Mouse (Mus musculus): ENCODE measurements around the gene Efna2. TPM values are rescaled to one million over a fixed set of nuclear protein-coding genes. Genes with fewer than 3 reads are reported as not detected.
A peak's percentile ranks its signal among the peaks of the same experiment; 100 is the strongest.

The Efna2 gene
- polyA plus RNA-seq, 1 experiment from 2014 or later: 24.8 TPM

DNA sequence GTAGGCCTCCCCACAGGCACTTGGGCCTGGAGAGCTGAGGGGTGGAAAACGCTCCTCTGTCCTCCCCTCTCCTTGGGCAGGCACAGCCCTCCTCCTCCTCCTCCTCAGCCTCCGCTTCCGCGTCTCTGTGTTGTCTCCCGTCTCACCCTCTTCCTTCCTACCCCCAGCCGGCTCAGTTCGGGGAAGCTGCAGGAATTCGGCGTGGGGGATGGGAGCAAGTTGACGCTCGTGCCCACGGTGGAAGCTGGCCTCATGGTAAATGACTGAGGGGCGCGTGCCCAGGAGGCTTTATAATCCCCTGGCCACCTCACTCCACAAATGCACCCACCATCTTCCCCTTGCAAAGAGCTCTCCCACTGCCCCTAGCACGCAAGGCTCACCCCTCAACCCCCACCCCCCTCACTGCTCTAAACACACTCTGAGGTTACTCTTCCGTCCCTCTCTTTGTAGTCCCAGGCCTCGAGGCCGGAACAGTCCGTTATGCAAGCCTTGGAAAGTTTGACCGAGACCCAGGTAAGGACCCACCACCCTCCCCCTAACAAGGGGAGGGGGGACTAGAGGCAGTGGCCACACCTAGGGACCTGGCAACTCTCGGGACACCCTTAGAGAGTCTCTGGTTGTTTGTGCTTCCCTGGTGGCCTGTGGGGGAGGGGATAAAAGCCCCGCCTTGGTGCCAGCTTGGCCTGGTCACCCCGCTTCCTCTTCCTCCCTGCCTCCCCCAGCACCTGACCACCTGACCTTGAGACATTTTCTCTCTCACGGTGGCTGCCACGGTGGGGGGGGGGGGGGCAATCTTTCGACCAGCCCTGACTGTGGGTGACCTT lies 27.9 kb upstream of the Efna2 start:
- Histone ChIP-seq H3K27me3 (ENCODE audit: control insufficient read depth, insufficient read depth, low read length) (no peaks in the 10 kb centered on the region), H3K4me2 (replicated peaks; ENCODE audit: low read depth, low read length) (peak overlapping the region; percentile 93), H3K9me3 (ENCODE audit: control insufficient read depth, low read length) (no peaks in the 10 kb centered on the region), H3K4me1 (replicated peaks; ENCODE audit: control insufficient read depth, insufficient read depth, low read length) (peaks cover 37% of the 10 kb centered on the region), H3K9ac (ENCODE audit: low read depth, low read length) (peak overlapping the region; percentile 100), H3K36me3 (ENCODE audit: control insufficient read depth, insufficient read depth, low read length) (peaks cover 41% of the 10 kb centered on the region), H3K27ac (ENCODE audit: low read depth, low read length) (peak overlapping the region; percentile 100), H3K4me3 (ENCODE audit: low read depth, low read length) (peak overlapping the region; percentile 100)
- DNase-seq (ENCODE audit: low spot score) (peak; percentile 70), ATAC-seq (ENCODE audit: low FRiP score) (no peak)
- under 1% methylated on average over 26 of the region's 26 CpGs for WGBS

DNA sequence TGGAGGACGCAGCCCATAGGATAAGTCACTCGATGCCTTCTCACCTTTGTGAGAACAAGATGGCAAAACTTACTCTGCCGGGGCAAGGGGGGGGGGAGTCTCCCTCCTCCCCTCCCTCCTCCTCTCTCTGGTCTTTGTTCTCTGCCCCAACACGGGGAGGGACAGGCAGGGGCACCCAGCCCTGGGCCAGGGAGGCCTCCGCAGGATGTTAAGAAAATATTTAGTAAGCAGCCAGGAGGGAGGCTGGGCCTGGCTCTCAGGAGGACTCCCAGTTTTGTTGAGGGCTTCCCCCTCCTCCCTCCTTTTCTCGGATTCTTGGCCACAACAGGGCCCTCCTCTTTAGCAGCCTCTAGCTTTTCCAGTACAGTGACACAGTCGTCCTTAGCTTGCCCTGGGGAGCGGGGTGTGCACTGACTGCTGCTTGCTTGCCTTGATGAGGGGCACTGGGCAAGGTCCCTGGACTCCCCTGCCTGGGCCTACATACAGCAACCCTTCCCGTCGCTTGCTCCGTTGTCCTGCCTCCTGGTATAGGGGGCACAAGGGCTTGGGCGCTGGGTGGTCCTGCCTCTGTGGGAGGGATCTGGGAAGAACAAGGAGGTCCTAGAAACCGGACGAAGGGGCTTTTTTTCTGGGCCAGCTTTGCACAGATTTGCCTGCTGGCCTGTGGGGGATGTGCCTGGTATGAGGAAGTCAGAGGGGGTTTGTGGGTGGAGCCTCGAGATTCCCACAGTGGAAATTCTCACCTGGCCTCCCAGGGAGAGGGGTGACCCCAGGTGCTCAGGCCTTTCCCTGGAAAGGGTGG lies 27.0 kb upstream of the Efna2 start:
- peaks cover 44% of the 10 kb centered on the region for H3K4me1 ChIP-seq (replicated peaks; ENCODE audit: control insufficient read depth, insufficient read depth, low read length)
- 7% methylated on average over 15 of the region's 15 CpGs for WGBS
- ATAC-seq (ENCODE audit: low FRiP score) (no peak), DNase-seq (ENCODE audit: low spot score) (peak; percentile 54)
- peak overlapping the region; percentile 100 for H3K4me3 ChIP-seq (ENCODE audit: low read depth, low read length)
- H3K9me3 ChIP-seq (ENCODE audit: control insufficient read depth, low read length): no peaks in the 10 kb centered on the region
- H3K4me2 ChIP-seq (replicated peaks; ENCODE audit: low read depth, low read length): peak overlapping the region; percentile 93
- H3K9ac ChIP-seq (ENCODE audit: low read depth, low read length): peak overlapping the region; percentile 100
- H3K27me3 ChIP-seq (ENCODE audit: control insufficient read depth, insufficient read depth, low read length): no peaks in the 10 kb centered on the region
- H3K27ac ChIP-seq (ENCODE audit: low read depth, low read length): peak overlapping the region; percentile 100
- H3K36me3 ChIP-seq (ENCODE audit: control insufficient read depth, insufficient read depth, low read length): peaks cover 45% of the 10 kb centered on the region

DNA sequence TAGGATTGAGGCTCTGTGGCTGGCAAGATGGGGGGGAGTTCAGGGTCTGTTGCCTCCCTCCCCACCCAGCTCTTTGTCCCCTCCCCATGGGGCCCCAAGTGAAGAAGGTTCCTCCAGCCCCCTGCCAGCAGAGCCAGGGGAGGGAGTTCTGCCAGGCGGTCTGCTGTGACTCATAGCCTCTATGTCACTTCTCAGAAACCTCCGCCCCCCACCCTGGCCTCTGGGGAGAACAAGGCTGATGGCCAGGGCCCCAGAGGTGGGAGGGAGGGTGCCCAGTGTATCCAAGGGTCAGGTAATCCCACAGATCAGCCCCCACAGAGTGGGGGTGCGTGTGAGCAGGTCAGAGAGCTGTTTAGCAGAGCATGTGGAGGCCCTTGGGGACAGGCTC lies 26.4 kb upstream of the Efna2 start:
- Histone ChIP-seq H3K36me3 (ENCODE audit: control insufficient read depth, insufficient read depth, low read length) (peaks cover 48% of the 10 kb centered on the region), H3K27me3 (ENCODE audit: control insufficient read depth, insufficient read depth, low read length) (no peaks in the 10 kb centered on the region), H3K4me1 (replicated peaks; ENCODE audit: control insufficient read depth, insufficient read depth, low read length) (peaks cover 46% of the 10 kb centered on the region), H3K4me2 (replicated peaks; ENCODE audit: low read depth, low read length) (peak overlapping the region; percentile 93), H3K9ac (ENCODE audit: low read depth, low read length) (peak overlapping the region; percentile 100), H3K9me3 (ENCODE audit: control insufficient read depth, low read length) (no peaks in the 10 kb centered on the region), H3K27ac (ENCODE audit: low read depth, low read length) (peak overlapping the region; percentile 100), H3K4me3 (ENCODE audit: low read depth, low read length) (peak overlapping the region; percentile 100)
- no peak for ATAC-seq (ENCODE audit: low FRiP score)
- 46% methylated on average over 3 of the region's 3 CpGs for WGBS
- DNase-seq (ENCODE audit: low spot score): no peak

DNA sequence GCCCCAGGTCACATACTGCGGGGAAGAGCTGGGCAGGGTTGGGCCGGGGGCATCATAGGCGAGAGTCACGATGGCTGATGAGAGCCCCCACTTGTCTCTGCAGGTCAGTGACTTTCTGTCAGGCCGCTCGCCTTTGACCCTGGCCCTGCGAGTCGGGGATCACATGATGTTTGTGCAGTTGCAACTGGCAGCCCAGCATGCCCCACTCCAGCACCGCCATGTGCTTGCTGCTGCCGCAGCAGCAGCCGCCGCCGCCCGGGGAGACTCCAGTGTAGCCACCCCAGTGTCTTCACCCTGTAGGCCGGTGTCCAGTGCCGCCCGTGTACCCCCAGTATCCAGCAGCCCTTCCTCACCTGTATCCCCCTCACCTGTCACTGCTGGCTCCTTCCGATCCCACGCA lies 25.6 kb upstream of the Efna2 start:
- WGBS: 82% methylated on average over 19 of the region's 19 CpGs
- H3K4me3 ChIP-seq (ENCODE audit: low read depth, low read length): peak overlapping the region; percentile 100
- H3K27ac ChIP-seq (ENCODE audit: low read depth, low read length): peak overlapping the region; percentile 100; the same call in 1 of the 2 replicates
- H3K4me1 ChIP-seq (replicated peaks; ENCODE audit: control insufficient read depth, insufficient read depth, low read length): peaks cover 48% of the 10 kb centered on the region
- DNase-seq (ENCODE audit: low spot score) (no peak), ATAC-seq (ENCODE audit: low FRiP score) (no peak)
- no peak overlapping the region; the same call in 1 of the 2 replicates for H3K9ac ChIP-seq (ENCODE audit: low read depth, low read length)
- peaks cover 48% of the 10 kb centered on the region for H3K36me3 ChIP-seq (ENCODE audit: control insufficient read depth, insufficient read depth, low read length)
- no peaks in the 10 kb centered on the region for H3K9me3 ChIP-seq (ENCODE audit: control insufficient read depth, low read length)
- H3K4me2 ChIP-seq (replicated peaks; ENCODE audit: low read depth, low read length): no peak overlapping the region; the same call in 1 of the 2 replicates
- no peaks in the 10 kb centered on the region for H3K27me3 ChIP-seq (ENCODE audit: control insufficient read depth, insufficient read depth, low read length)

DNA sequence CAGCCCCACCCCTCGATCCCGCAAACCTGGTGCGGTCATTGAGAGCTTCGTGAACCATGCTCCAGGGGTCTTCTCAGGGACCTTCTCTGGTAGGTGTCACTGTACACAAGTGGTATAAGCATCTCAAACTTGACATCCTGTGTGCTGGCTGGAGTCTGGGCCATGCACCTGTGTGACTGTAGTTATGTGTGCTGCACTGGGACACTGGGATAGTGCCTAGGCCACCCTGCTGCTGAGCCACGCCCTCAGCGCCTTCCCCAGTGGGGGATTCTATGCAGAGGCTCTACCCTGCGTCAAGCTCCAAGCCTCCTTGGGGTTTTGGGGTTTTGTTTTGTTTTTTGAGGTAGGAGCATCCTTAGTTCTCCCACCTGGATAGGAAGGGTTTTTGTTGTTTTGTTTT lies 24.9 kb upstream of the Efna2 start:
- Histone ChIP-seq H3K9ac (ENCODE audit: low read depth, low read length) (no peak overlapping the region), H3K36me3 (ENCODE audit: control insufficient read depth, insufficient read depth, low read length) (peaks cover 48% of the 10 kb centered on the region), H3K27ac (ENCODE audit: low read depth, low read length) (0 out of 2 replicates have a peak overlapping the region, but pooled peaks have one; percentile 24), H3K4me2 (replicated peaks; ENCODE audit: low read depth, low read length) (no peak overlapping the region), H3K4me1 (replicated peaks; ENCODE audit: control insufficient read depth, insufficient read depth, low read length) (peaks cover 52% of the 10 kb centered on the region), H3K4me3 (ENCODE audit: low read depth, low read length) (no peak overlapping the region; the same call in 1 of the 2 replicates), H3K27me3 (ENCODE audit: control insufficient read depth, insufficient read depth, low read length) (no peaks in the 10 kb centered on the region), H3K9me3 (ENCODE audit: control insufficient read depth, low read length) (no peaks in the 10 kb centered on the region)
- ATAC-seq (ENCODE audit: low FRiP score): no peak
- no peak for DNase-seq (ENCODE audit: low spot score)
- 85% methylated on average over 7 of the region's 7 CpGs for WGBS

DNA sequence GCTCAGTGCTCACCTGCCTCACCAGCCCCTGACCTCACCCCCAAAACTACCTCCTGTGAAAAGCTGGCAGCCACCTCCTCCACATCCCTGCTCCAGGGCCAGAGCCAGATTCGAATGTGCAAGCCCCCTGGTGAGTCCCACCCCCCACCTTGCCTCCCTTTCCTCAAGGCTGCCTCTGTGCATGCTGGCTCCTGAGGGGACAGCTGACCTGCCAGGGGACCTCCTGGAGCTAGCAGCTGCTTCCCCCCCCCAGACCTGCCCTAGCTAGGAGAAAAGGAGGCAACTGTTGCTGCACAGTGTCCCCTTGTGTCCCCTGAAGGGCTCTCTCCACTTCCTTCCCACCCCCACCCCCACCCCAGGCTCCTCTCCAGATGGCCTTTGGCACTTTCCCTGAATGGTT lies 24.0 kb upstream of the Efna2 start:
- 67% methylated on average over 1 of the region's 1 CpGs for WGBS
- Histone ChIP-seq H3K36me3 (ENCODE audit: control insufficient read depth, insufficient read depth, low read length) (peaks cover 48% of the 10 kb centered on the region), H3K9ac (ENCODE audit: low read depth, low read length) (no peak overlapping the region), H3K9me3 (ENCODE audit: control insufficient read depth, low read length) (no peaks in the 10 kb centered on the region), H3K4me3 (ENCODE audit: low read depth, low read length) (no peak overlapping the region), H3K27ac (ENCODE audit: low read depth, low read length) (peak overlapping the region; percentile 11; the same call in 1 of the 2 replicates), H3K27me3 (ENCODE audit: control insufficient read depth, insufficient read depth, low read length) (no peaks in the 10 kb centered on the region), H3K4me2 (replicated peaks; ENCODE audit: low read depth, low read length) (no peak overlapping the region), H3K4me1 (replicated peaks; ENCODE audit: control insufficient read depth, insufficient read depth, low read length) (peaks cover 52% of the 10 kb centered on the region)
- no peak for DNase-seq (ENCODE audit: low spot score)
- ATAC-seq (ENCODE audit: low FRiP score): no peak

DNA sequence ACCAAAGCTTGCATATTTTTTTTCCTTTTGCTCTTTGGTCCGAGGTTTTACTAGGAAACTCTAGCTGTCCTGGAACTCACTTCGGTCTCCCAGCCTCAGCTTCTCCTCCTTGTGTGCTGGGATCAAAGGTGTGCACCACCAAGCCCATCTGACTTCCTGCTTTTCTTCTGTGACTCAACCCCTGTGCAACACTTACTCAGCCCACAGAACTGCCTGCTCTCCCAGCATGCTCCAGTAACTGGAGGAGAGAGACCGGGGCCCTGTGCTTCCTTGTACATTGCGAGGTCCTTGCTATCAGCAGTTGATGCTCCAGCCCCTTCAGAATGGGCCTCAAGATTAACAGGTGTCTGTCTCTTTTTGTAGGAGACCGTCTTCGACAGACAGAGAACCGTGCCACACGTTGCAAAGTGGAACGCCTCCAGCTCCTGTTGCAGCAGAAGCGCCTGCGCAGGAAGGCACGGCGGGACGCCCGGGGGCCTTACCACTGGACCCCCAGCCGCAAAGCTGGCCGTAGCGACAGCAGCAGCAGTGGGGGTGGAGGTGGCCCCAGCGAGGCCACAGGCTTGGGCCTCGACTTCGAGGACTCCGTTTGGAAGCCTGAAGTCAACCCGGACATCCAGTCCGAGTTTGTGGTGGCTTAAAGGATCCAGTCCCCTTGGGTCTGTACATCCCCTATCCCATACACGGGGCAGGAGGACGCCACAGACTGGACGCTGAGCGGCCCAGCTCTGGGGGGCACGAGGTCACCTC lies 23.1 kb upstream of the Efna2 start:
- H3K9ac ChIP-seq (ENCODE audit: low read depth, low read length): 0 out of 2 replicates have a peak overlapping the region, but pooled peaks have one; percentile 19
- ATAC-seq (ENCODE audit: low FRiP score) (no peak), DNase-seq (ENCODE audit: low spot score) (no peak)
- peaks cover 48% of the 10 kb centered on the region for H3K36me3 ChIP-seq (ENCODE audit: control insufficient read depth, insufficient read depth, low read length)
- H3K4me2 ChIP-seq (replicated peaks; ENCODE audit: low read depth, low read length): no peak overlapping the region
- H3K27ac ChIP-seq (ENCODE audit: low read depth, low read length): peak overlapping the region; percentile 68; the same call in 1 of the 2 replicates
- no peaks in the 10 kb centered on the region for H3K27me3 ChIP-seq (ENCODE audit: control insufficient read depth, insufficient read depth, low read length)
- WGBS: 86% methylated on average over 29 of the region's 29 CpGs
- H3K4me1 ChIP-seq (replicated peaks; ENCODE audit: control insufficient read depth, insufficient read depth, low read length): peaks cover 58% of the 10 kb centered on the region
- H3K4me3 ChIP-seq (ENCODE audit: low read depth, low read length): peak overlapping the region; percentile 2; the same call in 1 of the 2 replicates
- H3K9me3 ChIP-seq (ENCODE audit: control insufficient read depth, low read length): no peaks in the 10 kb centered on the region

DNA sequence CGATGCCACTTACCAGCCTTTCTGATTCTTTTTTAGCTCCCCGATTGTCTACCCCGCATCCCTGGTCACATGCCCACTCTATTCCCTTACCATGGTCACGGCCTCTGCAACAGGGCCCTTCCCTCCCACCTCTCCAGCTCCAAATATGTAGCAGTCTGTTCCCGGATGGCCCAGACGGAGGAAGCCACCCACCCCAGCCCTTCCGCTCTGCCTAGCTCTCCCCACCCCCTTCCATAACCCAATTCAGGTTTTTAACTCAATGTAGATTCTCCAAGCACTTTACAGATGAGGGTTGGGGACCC lies 22.6 kb upstream of the Efna2 start:
- Histone ChIP-seq H3K4me1 (replicated peaks; ENCODE audit: control insufficient read depth, insufficient read depth, low read length) (peaks cover 63% of the 10 kb centered on the region), H3K36me3 (ENCODE audit: control insufficient read depth, insufficient read depth, low read length) (peaks cover 44% of the 10 kb centered on the region), H3K27me3 (ENCODE audit: control insufficient read depth, insufficient read depth, low read length) (no peaks in the 10 kb centered on the region), H3K27ac (ENCODE audit: low read depth, low read length) (peak overlapping the region; percentile 68; the same call in 1 of the 2 replicates), H3K4me2 (replicated peaks; ENCODE audit: low read depth, low read length) (no peak overlapping the region), H3K4me3 (ENCODE audit: low read depth, low read length) (peak overlapping the region; percentile 2; the same call in 1 of the 2 replicates), H3K9me3 (ENCODE audit: control insufficient read depth, low read length) (no peaks in the 10 kb centered on the region), H3K9ac (ENCODE audit: low read depth, low read length) (0 out of 2 replicates have a peak overlapping the region, but pooled peaks have one; percentile 19)
- DNase-seq (ENCODE audit: low spot score) (no peak), ATAC-seq (ENCODE audit: low FRiP score) (no peak)
- 60% methylated on average over 7 of the region's 7 CpGs for WGBS
